Mouse (Mus musculus) spleen, postnatal 14 days (tissue): ENCODE measurements at regions not wholly inside any gene's neighbourhood (a gene's known extent, or its start where the extent isn't known, plus 50 kb on each side); places are given as distances from the start of the nearest gene placed in this dataset.
A peak's percentile ranks its signal among the peaks of the same experiment; 100 is the strongest.

Experiments
- DNase-seq, 2 experiments: peaks; one replicate each; pipeline ENCODE4 v3.0.0; 2021 to 2022; ENCODE audit warnings: low spot score in 2 of 2

- DNase-seq = no peak
These were observed 57.2 kb upstream of the Usp9x start for GRCm38 (mm10) chrX:13014051-13014450.

- DNase-seq = no peak
These were observed 58.2 kb upstream of the Usp9x start for GRCm38 (mm10) chrX:13013086-13013485.

DNA sequence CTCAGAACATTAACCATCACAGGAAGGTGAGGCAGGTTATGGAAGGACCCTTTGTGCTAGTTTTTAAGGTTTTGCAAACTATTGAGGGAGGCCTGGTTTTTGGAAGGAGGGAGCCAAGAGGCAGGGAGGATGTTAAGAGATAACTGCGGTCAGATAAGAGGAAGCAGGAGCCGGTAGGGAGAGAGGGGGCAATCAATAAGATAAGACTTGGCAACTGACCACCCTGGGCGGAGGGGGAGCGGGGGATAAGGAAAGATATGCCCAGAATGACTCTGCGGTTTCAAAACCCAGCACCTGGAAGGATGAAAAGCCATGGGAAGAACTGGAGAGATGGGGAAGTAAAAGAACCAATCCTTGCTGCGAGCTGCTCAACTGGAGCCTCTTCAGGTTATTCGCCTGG is 80.5 kb upstream of the Usp9x start:
- DNase-seq = no peak

- DNase-seq = no peak
These were observed 93.6 kb upstream of the Usp9x start for GRCm38 (mm10) chrX:12977676-12978075.

GRCm38 (mm10) chrX:12968979-12969746 is 102.1 kb upstream of the Usp9x start:
- no peak for DNase-seq

DNA sequence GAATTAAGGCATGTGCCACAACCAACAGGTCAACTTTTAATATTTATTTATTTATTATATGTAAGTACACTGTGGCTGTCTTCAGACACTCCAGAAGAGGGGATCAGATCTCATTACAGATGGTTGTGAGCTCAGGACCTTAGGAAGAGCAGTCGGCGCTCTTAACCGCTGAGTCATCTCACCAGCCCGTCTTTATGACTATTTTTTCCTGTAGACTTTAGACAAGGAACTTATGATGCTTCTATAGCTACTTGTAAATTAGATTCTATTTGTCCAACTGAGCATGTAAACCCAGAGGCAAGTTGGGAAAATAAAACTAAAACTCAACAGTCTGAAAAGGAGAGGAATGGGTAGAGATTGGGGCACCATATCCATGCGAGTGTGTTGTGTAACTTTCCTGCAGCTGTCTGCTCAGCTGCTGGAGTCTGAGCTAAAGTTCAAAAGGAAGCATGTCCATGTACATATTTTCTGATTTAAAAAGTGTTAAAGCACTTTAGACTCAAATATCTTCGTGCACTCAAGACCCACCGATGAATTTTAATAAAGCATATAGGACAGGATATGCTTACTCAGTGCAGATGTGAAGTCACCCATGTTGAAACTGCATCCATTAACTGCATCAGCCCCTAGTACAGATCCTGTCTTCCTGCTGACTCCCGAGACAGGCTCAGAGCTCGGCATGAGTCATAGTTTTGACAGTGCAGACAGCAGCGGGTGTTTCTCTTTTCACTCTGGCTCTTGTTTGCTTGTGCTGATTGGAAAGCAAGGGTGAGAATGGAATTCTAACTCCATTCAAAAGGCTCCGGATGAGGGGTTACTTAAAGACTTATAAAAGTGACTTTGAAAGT is 111.6 kb upstream of the Usp9x start:
- no peak for DNase-seq

DNA sequence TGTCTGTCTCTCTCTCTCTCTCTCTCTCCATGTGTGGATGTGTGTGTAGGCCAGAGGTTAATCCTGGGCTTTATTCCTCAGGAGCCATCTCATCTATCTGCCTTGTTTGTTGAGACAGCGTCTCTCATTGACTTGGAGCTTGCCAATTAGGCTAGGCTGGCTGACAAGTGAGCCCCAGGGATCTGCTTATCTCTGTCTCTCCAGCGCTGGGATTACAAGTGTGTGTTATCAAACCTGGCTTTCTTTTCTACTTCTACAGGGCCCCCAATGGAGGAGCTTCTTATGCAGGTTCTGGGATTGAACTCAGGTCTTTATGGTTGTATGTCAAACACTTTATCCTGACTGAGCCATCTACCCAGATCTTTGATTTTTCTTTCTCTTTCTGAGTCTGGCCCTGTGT is 112.4 kb upstream of the Usp9x start:
- no peak for DNase-seq

- no peak for DNase-seq
These were observed 120.2 kb upstream of the Usp9x start for GRCm38 (mm10) chrX:12950928-12951660.

- DNase-seq = no peak
These were observed 128.8 kb upstream of the Usp9x start for GRCm38 (mm10) chrX:12942451-12942850.

GRCm38 (mm10) chrX:12936406-12937172 is 134.7 kb upstream of the Usp9x start:
- peak; percentile 8 to 9 for DNase-seq

- DNase-seq = no peak
These were observed 137.9 kb upstream of the Usp9x start for GRCm38 (mm10) chrX:12933294-12933807.

- DNase-seq = no peak
These were observed 141.1 kb upstream of the Usp9x start for GRCm38 (mm10) chrX:12930242-12930641.

DNA sequence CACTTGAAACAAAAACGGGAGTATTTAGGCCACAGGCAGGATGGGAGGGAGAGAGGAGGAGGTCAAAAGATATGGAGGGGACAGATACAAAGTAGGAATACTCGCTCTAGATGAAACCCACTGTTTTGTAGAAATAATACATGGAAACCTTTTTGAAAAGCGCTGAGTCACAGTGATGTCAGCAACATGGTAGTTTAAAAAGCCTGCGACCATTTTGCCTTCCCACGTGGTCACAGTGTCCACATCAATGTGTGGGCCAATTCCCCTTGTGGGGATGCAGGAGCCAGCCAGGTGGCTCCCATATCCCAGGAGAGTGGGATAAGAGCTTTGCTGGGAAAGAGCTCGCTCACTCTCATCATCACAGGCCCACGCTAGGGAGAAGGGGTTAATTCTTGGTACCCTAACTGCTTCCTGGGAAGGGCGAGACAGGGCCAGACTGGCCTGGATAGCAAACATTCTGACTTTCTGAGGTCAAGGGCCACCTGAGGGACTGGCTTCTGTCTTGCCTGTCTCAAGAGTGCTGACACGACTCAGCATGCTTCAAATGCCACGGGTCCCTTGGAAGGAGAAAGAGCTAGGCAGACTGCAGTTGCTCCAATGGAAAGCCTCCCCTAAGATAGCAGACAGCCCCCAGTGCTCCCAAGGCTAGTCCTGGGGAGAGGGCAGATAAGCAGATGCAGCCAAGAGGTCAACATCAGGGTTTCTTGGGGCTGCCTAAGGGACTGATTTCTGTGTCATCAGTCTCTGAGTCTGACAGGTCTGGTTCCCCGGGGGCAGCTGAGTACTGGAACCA is 143.3 kb upstream of the Usp9x start:
- no peak for DNase-seq

GRCm38 (mm10) chrX:12924705-12925644 is 146.3 kb upstream of the Usp9x start:
- no peak for DNase-seq

DNA sequence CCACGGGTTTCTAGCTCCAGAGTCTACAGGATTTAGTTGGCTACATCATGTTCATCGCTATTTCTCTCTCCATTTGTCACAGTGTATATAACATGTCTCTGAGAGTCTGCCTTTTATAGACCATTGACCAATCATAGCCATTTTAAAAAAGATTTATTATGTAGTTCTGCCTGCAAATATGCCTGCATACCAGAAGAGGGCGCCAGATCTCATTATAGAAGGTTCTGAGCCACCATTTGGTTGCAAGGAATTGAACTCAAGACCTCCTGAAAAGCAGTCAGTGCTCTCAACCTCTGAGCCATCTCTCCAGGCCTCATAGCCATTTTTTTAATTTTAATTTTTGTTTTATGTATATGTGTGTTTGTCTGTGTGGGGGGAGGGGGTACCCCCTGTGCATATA is 151.7 kb upstream of the Usp9x start:
- DNase-seq = no peak

- DNase-seq = no peak
These were observed 154.2 kb upstream of the Usp9x start for GRCm38 (mm10) chrX:12917105-12917504.

- no peak for DNase-seq
These were observed 154.6 kb upstream of the Usp9x start for GRCm38 (mm10) chrX:12916684-12917083.

DNA sequence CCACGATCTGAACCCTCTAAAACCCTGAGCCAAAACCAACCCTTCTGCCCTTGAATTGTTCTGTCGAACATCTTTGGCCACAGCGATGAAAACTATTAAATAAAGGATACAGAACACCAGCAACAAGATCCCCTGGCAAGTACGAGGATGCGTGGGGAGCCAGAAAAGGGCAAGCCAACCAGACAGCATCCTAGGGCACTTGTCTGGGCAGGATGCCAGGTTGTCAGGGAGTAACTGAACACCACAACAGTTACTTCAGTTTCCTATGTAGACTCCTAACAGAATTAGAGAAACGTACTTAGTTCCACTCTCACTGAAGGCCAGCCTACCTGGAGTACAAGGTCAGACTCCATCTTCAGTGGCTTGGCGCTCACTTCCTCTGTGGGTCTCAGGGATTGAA is 138.4 kb upstream of the Med14 start:
- DNase-seq = no peak

- DNase-seq = no peak
These were observed 129.6 kb upstream of the Med14 start for GRCm38 (mm10) chrX:12891468-12891867.

GRCm38 (mm10) chrX:12889482-12889808 is 127.6 kb upstream of the Med14 start:
- DNase-seq = no peak
